Mouse (Mus musculus) thymus, postnatal 10 days (tissue): ENCODE data around the gene Mutyh.
A peak's percentile ranks its signal among the peaks of the same experiment; 100 is the strongest.
"Not testable (repeated sequence)": the region's sequence is repeated elsewhere in the genome, so short reads cannot be mapped to it uniquely, and the experiment has no call there.

Source experiments
- DNase-seq, 2 experiments: peaks; one replicate each; pipeline ENCODE4 v3.0.0; 2021; ENCODE audit warnings: low spot score in 2 of 2

Mutyh gene

GRCm38 (mm10) chr4:116820902-116821693 is 13.6 kb downstream of the Mutyh start:
- DNase-seq: peak in 1 of 2 experiments; percentile 29

GRCm38 (mm10) chr4:116821694-116822016 is 14.1 kb downstream of the Mutyh start, which contains the start of gene Hpdl:
TSS of gene Hpdl (minus strand) at chr4:116821707.
- no peak for DNase-seq

GRCm38 (mm10) chr4:116824541-116825004 is 17.1 kb downstream of the Mutyh start:
- peak; percentile 64 to 76 for DNase-seq

- DNase-seq: peak in 1 of 2 experiments; percentile 45
Observed at GRCm38 (mm10) chr4:116827819-116828218, 20.3 kb downstream of the Mutyh start.

- DNase-seq: no peak
Observed at GRCm38 (mm10) chr4:116829364-116830069, 22.0 kb downstream of the Mutyh start.

- DNase-seq: no peak
Observed at GRCm38 (mm10) chr4:116830070-116830368, 22.5 kb downstream of the Mutyh start.

- no peak for DNase-seq
Observed at GRCm38 (mm10) chr4:116838999-116839398, 31.5 kb downstream of the Mutyh start.

- not testable (repeated sequence) for DNase-seq
Observed at GRCm38 (mm10) chr4:116840096-116840495, 32.6 kb downstream of the Mutyh start.

- DNase-seq: no peak
Observed at GRCm38 (mm10) chr4:116840841-116841240, 33.3 kb downstream of the Mutyh start.

- no peak for DNase-seq
Observed at GRCm38 (mm10) chr4:116844324-116844723, 36.8 kb downstream of the Mutyh start.

- DNase-seq: no peak
Observed at GRCm38 (mm10) chr4:116849901-116850300, 42.4 kb downstream of the Mutyh start.

GRCm38 (mm10) chr4:116854286-116854685 is 46.8 kb downstream of the Mutyh start:
- DNase-seq: no peak

GRCm38 (mm10) chr4:116857203-116857602 is 49.7 kb downstream of the Mutyh start:
- DNase-seq: no peak

- DNase-seq: no peak
Observed at GRCm38 (mm10) chr4:116859711-116860110, 52.2 kb downstream of the Mutyh start.

GRCm38 (mm10) chr4:116862023-116862422 is 54.5 kb downstream of the Mutyh start:
- DNase-seq: no peak
